Mouse (Mus musculus): ENCODE results near the gene Baz2b. TPM values are rescaled to one million over a fixed set of nuclear protein-coding genes. Genes with fewer than 3 reads are reported as not detected.
A peak's percentile ranks its signal among the peaks of the same experiment; 100 is the strongest.
"Not testable (repeated sequence)": the region's sequence is repeated elsewhere in the genome, so short reads cannot be mapped to it uniquely, and the experiment has no call there.

Baz2b gene
- polyA plus RNA-seq, 1 experiment from 2014 or later = 74.7 TPM

DNA sequence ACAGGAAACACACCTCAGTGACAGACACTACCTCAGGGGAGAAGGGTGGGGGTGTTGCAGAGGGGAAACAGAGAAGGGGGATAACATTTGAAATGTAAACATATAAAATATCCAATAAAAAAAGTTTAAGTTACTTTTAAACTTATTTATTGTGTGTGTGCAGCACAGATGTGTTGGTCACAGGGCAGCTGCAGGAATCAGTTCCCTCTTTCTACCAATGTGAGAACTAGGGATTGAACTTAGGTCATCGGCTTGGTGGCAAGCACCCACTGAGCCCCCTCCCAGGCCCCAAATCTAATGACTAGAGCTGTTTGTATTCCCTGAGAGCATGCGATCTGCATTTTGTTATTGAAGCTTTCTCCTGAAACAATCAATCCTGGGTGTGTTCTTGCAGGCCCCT, 57.2 kb downstream of the Baz2b start:
- no peak overlapping the region for H3K9ac ChIP-seq (ENCODE audit: low read length)
- ATAC-seq (ENCODE audit: low FRiP score) (no peak), DNase-seq (ENCODE audit: low spot score, missing footprints) (peak; percentile 67)
- no peaks in the 10 kb centered on the region for H3K27me3 ChIP-seq (ENCODE audit: control insufficient read depth, insufficient read depth, low read length)
- no peaks in the 10 kb centered on the region for H3K9me3 ChIP-seq (ENCODE audit: control insufficient read depth, low read length)
- H3K4me2 ChIP-seq = no peak overlapping the region
- H3K4me3 ChIP-seq (ENCODE audit: low read depth, low read length) = no peak overlapping the region
- WGBS = 81% methylated on average over 2 of the region's 2 CpGs
- H3K36me3 ChIP-seq (ENCODE audit: control insufficient read depth, insufficient read depth, low read length) = no peaks in the 10 kb centered on the region
- no peaks in the 10 kb centered on the region for H3K4me1 ChIP-seq (ENCODE audit: control insufficient read depth, insufficient read depth, low read length)
- H3K27ac ChIP-seq (ENCODE audit: low read depth, low read length) = no peak overlapping the region

DNA sequence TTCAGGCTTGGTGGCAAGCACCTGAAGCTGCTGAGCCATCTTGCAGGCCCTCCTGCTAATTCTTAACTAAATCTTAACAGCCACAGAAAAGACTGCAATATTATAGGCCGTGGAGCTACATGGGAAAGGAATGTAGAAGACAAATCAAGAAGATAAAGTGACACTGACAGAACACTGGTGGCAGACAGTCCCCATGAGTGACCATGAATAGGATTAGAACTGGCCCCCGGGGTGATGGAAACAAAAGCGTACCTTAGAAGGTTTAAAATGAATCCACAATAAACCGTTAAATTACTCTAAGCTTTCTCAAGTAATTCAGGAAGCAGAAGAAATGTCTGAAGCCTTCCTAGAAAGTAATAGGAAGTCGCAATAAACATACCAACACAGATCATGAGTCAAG, 61.0 kb downstream of the Baz2b start:
- no peaks in the 10 kb centered on the region for H3K27me3 ChIP-seq (ENCODE audit: control insufficient read depth, insufficient read depth, low read length)
- ATAC-seq (ENCODE audit: low FRiP score) (no peak), DNase-seq (ENCODE audit: low spot score, missing footprints) (peak; percentile 21)
- no peak overlapping the region for H3K27ac ChIP-seq (ENCODE audit: low read depth, low read length)
- no peaks in the 10 kb centered on the region for H3K4me1 ChIP-seq (ENCODE audit: control insufficient read depth, insufficient read depth, low read length)
- no peaks in the 10 kb centered on the region for H3K36me3 ChIP-seq (ENCODE audit: control insufficient read depth, insufficient read depth, low read length)
- H3K9ac ChIP-seq (ENCODE audit: low read length) = no peak overlapping the region
- H3K4me2 ChIP-seq = no peak overlapping the region
- H3K9me3 ChIP-seq (ENCODE audit: control insufficient read depth, low read length) = no peaks in the 10 kb centered on the region
- WGBS = 26% methylated on average over 5 of the region's 5 CpGs
- no peak overlapping the region for H3K4me3 ChIP-seq (ENCODE audit: low read depth, low read length)

DNA sequence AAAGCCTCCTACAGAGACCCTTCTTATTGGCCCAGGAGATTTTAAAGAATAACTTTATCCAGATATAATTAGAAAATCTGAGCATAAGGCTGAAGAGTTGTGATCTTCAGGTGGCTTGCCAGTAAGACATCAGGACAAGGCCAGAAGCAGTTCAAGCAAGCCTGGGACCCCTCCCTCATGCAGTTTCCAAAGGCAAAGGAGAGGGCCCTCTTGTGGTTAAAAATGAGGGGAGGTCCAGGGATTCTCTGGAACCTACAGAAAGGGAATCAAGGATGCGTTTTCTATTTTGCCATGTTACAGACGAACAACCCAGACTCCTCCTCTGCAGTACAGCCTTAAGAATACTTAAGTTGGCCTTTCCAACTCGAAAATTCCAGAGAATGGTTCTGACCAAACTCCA, 62.2 kb downstream of the Baz2b start:
- no peaks in the 10 kb centered on the region for H3K4me1 ChIP-seq (ENCODE audit: control insufficient read depth, insufficient read depth, low read length)
- DNase-seq (ENCODE audit: low spot score, missing footprints) (peak; percentile 75), ATAC-seq (ENCODE audit: low FRiP score) (no peak)
- WGBS = 40% methylated on average over 3 of the region's 3 CpGs
- no peaks in the 10 kb centered on the region for H3K9me3 ChIP-seq (ENCODE audit: control insufficient read depth, low read length)
- no peaks in the 10 kb centered on the region for H3K27me3 ChIP-seq (ENCODE audit: control insufficient read depth, insufficient read depth, low read length)
- no peak overlapping the region for H3K4me3 ChIP-seq (ENCODE audit: low read depth, low read length)
- no peak overlapping the region for H3K9ac ChIP-seq (ENCODE audit: low read length)
- H3K27ac ChIP-seq (ENCODE audit: low read depth, low read length) = no peak overlapping the region
- H3K4me2 ChIP-seq = no peak overlapping the region
- H3K36me3 ChIP-seq (ENCODE audit: control insufficient read depth, insufficient read depth, low read length) = no peaks in the 10 kb centered on the region

DNA sequence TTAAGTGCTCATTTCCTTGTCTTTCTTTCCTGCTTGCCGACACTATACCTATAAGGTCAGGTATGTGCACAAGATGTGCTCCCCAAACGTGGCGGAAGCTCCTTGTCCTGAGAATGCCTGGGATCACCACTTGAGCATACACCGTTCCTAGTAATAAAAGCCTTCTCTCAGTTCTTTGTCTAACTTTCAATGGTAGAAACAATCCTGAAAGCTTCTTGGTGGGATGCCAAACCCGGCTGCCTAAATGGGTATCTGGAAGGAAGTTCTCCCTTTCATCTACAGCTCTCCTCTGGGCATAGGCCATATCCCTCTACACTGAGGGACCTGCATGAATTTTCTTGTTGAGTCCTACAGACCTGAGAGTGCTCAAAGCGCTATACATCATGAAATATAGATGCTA, 63.9 kb downstream of the Baz2b start:
- ATAC-seq (ENCODE audit: low FRiP score) (no peak), DNase-seq (ENCODE audit: low spot score, missing footprints) (no peak)
- Histone ChIP-seq H3K27ac (ENCODE audit: low read depth, low read length) (no peak overlapping the region), H3K4me3 (ENCODE audit: low read depth, low read length) (no peak overlapping the region), H3K4me1 (ENCODE audit: control insufficient read depth, insufficient read depth, low read length) (no peaks in the 10 kb centered on the region), H3K9ac (ENCODE audit: low read length) (no peak overlapping the region), H3K36me3 (ENCODE audit: control insufficient read depth, insufficient read depth, low read length) (no peaks in the 10 kb centered on the region), H3K27me3 (ENCODE audit: control insufficient read depth, insufficient read depth, low read length) (no peaks in the 10 kb centered on the region), H3K4me2 (no peak overlapping the region), H3K9me3 (ENCODE audit: control insufficient read depth, low read length) (no peaks in the 10 kb centered on the region)
- WGBS = 54% methylated on average over 6 of the region's 6 CpGs

- peak; percentile 66 for DNase-seq (ENCODE audit: low spot score, missing footprints)
- H3K4me2 ChIP-seq = no peak overlapping the region
- no peak for ATAC-seq (ENCODE audit: low FRiP score)
- no peaks in the 10 kb centered on the region for H3K4me1 ChIP-seq (ENCODE audit: control insufficient read depth, insufficient read depth, low read length)
- no peaks in the 10 kb centered on the region for H3K9me3 ChIP-seq (ENCODE audit: control insufficient read depth, low read length)
- H3K36me3 ChIP-seq (ENCODE audit: control insufficient read depth, insufficient read depth, low read length) = no peaks in the 10 kb centered on the region
- no peak overlapping the region for H3K27ac ChIP-seq (ENCODE audit: low read depth, low read length)
- H3K27me3 ChIP-seq (ENCODE audit: control insufficient read depth, insufficient read depth, low read length) = no peaks in the 10 kb centered on the region
- H3K9ac ChIP-seq (ENCODE audit: low read length) = no peak overlapping the region
- no peak overlapping the region for H3K4me3 ChIP-seq (ENCODE audit: low read depth, low read length)
- 62% methylated on average over 5 of the region's 5 CpGs for WGBS
These were observed 66.3 kb downstream of the Baz2b start for GRCm38 (mm10) chr2:60143383-60143782.

DNA sequence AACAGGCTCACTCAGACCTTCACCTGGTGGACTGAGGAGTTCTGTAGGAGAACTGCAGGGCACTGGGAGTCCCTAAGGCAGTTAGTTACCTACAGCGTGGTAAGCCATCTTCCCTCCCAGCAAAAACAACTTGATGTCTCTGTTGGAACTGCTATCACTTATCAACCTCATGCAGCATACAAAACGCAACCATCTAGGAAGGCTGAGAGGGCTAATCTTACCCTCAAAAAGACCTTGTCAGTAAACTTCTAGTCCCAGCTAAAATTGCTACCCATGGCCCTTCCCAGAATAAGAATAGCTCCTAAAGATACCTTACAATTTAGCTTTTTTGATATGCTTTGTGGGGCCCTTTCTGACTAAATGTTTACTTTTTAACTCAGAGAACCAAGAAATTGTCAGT, 67.4 kb downstream of the Baz2b start:
- H3K9me3 ChIP-seq (ENCODE audit: control insufficient read depth, low read length) = no peaks in the 10 kb centered on the region
- 73% methylated on average over 2 of the region's 2 CpGs for WGBS
- DNase-seq (ENCODE audit: low spot score, missing footprints) (peak; percentile 33), ATAC-seq (ENCODE audit: low FRiP score) (no peak)
- H3K27ac ChIP-seq (ENCODE audit: low read depth, low read length) = no peak overlapping the region
- no peak overlapping the region for H3K9ac ChIP-seq (ENCODE audit: low read length)
- no peak overlapping the region for H3K4me3 ChIP-seq (ENCODE audit: low read depth, low read length)
- no peaks in the 10 kb centered on the region for H3K4me1 ChIP-seq (ENCODE audit: control insufficient read depth, insufficient read depth, low read length)
- H3K27me3 ChIP-seq (ENCODE audit: control insufficient read depth, insufficient read depth, low read length) = no peaks in the 10 kb centered on the region
- H3K4me2 ChIP-seq = no peak overlapping the region
- no peaks in the 10 kb centered on the region for H3K36me3 ChIP-seq (ENCODE audit: control insufficient read depth, insufficient read depth, low read length)

- peak; percentile 66 for DNase-seq (ENCODE audit: low spot score, missing footprints)
- WGBS = 73% methylated on average over 7 of the region's 7 CpGs
- H3K27ac ChIP-seq (ENCODE audit: low read depth, low read length) = no peak overlapping the region
- ATAC-seq (ENCODE audit: low FRiP score) = no peak
- H3K9ac ChIP-seq (ENCODE audit: low read length) = no peak overlapping the region
- no peak overlapping the region for H3K4me3 ChIP-seq (ENCODE audit: low read depth, low read length)
- H3K9me3 ChIP-seq (ENCODE audit: control insufficient read depth, low read length) = no peaks in the 10 kb centered on the region
- no peaks in the 10 kb centered on the region for H3K4me1 ChIP-seq (ENCODE audit: control insufficient read depth, insufficient read depth, low read length)
- H3K27me3 ChIP-seq (ENCODE audit: control insufficient read depth, insufficient read depth, low read length) = no peaks in the 10 kb centered on the region
- H3K4me2 ChIP-seq = no peak overlapping the region
- H3K36me3 ChIP-seq (ENCODE audit: control insufficient read depth, insufficient read depth, low read length) = no peaks in the 10 kb centered on the region
These were observed 70.9 kb downstream of the Baz2b start for GRCm38 (mm10) chr2:60138751-60139162.

GRCm38 (mm10) chr2:60135796-60136195, 73.8 kb downstream of the Baz2b start:
- no peak for ATAC-seq (ENCODE audit: low FRiP score)
- Histone ChIP-seq H3K9ac (ENCODE audit: low read length) (no peak overlapping the region), H3K27ac (ENCODE audit: low read depth, low read length) (no peak overlapping the region), H3K4me2 (no peak overlapping the region), H3K27me3 (ENCODE audit: control insufficient read depth, insufficient read depth, low read length) (no peaks in the 10 kb centered on the region), H3K4me1 (ENCODE audit: control insufficient read depth, insufficient read depth, low read length) (no peaks in the 10 kb centered on the region), H3K9me3 (ENCODE audit: control insufficient read depth, low read length) (no peaks in the 10 kb centered on the region), H3K4me3 (ENCODE audit: low read depth, low read length) (no peak overlapping the region), H3K36me3 (ENCODE audit: control insufficient read depth, insufficient read depth, low read length) (no peaks in the 10 kb centered on the region)
- 49% methylated on average over 2 of the region's 2 CpGs for WGBS
- DNase-seq (ENCODE audit: low spot score, missing footprints) = peak; percentile 10

- not testable (repeated sequence) for H3K4me3 ChIP-seq (ENCODE audit: low read depth, low read length); H3K9me3 ChIP-seq (ENCODE audit: control insufficient read depth, low read length); H3K9ac ChIP-seq (ENCODE audit: low read length); H3K4me1 ChIP-seq (ENCODE audit: control insufficient read depth, insufficient read depth, low read length); H3K4me2 ChIP-seq; H3K27me3 ChIP-seq (ENCODE audit: control insufficient read depth, insufficient read depth, low read length); H3K27ac ChIP-seq (ENCODE audit: low read depth, low read length); ATAC-seq (ENCODE audit: low FRiP score); H3K36me3 ChIP-seq (ENCODE audit: control insufficient read depth, insufficient read depth, low read length)
- DNase-seq (ENCODE audit: low spot score, missing footprints) = peak; percentile 28
- 94% methylated on average over 7 of the region's 7 CpGs for WGBS
These were observed 74.7 kb downstream of the Baz2b start for GRCm38 (mm10) chr2:60134958-60135357.

DNA sequence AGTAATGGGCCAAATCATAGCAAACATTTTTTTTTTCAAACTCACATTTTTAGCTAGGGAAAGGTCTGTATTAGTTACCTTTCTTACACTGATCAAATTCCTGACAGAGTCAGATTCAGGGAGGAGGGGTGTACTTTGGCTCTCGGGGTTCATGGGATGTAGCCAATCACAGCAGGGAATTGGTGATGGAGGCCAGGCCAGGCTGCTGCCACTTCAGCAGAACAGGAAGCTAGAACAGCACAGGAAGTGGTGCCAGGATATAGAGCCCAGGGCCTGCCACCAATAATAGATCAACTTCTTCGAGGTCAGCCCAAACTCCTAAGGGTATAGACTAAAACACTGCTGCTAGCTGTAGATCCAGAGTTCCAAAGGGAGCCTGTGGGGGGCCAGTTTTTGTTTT, 76.6 kb downstream of the Baz2b start:
- Histone ChIP-seq H3K4me1 (ENCODE audit: control insufficient read depth, insufficient read depth, low read length) (no peaks in the 10 kb centered on the region), H3K9ac (ENCODE audit: low read length) (no peak overlapping the region), H3K36me3 (ENCODE audit: control insufficient read depth, insufficient read depth, low read length) (no peaks in the 10 kb centered on the region), H3K4me2 (no peak overlapping the region), H3K4me3 (ENCODE audit: low read depth, low read length) (no peak overlapping the region), H3K27me3 (ENCODE audit: control insufficient read depth, insufficient read depth, low read length) (no peaks in the 10 kb centered on the region), H3K9me3 (ENCODE audit: control insufficient read depth, low read length) (no peaks in the 10 kb centered on the region), H3K27ac (ENCODE audit: low read depth, low read length) (no peak overlapping the region)
- ATAC-seq (ENCODE audit: low FRiP score) (no peak), DNase-seq (ENCODE audit: low spot score, missing footprints) (no peak)
- WGBS = 87% methylated on average over 2 of the region's 2 CpGs
